Mouse (Mus musculus): Measurements from ENCODE around the gene Ncan. TPM values are rescaled to one million over a fixed set of nuclear protein-coding genes. Genes with fewer than 3 reads are reported as not detected.
A peak's percentile ranks its signal among the peaks of the same experiment; 100 is the strongest.

Gene Ncan
- under 1 TPM in 1 of 2 experiments, not detected in 1; 0.05 TPM for total RNA-seq (2021)
- long read RNA-seq, experiment 1 = 0 reads
- long read RNA-seq, experiment 2 = 0 reads

- no peak for DNase-seq
These were observed at the start of gene Ncan for GRCm38 (mm10) chr8:70120667-70121066. Ncan (minus strand) TSS chr8:70120873.

GRCm38 (mm10) chr8:70170116-70170515 lies 49.4 kb upstream of the Ncan start:
- no peak for DNase-seq

DNA sequence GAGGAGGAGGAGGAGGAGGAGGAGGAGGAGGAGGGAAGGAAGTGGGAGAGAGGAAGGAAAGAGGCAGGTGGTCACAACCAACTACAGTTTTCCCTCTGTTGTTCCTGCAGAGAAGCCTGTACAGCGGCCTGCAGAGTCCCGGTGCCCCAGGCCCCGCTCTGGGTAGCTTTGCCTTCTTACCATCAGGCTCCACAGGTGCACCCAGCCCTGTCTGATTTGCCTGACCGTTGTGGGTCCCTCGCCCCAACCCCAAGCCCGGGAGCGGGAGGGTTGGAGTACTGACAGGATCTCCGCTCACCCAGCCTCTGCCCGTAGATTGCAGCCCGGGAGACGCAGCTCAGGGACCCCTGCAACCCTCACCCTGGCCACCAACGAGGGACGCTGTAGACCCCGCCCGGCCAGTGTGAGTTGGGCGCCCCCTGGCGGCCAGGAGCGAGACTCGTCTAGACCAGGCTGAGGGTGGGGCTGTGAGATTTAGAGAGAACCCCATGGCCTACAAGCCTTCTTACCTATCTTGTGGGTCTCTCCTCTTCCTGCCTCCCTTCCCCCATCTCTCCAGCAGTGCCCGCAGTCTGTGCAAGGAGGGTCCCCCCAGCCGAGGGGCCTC lies 45.9 kb upstream of the Ncan start:
- peak; percentile 46 for DNase-seq

DNA sequence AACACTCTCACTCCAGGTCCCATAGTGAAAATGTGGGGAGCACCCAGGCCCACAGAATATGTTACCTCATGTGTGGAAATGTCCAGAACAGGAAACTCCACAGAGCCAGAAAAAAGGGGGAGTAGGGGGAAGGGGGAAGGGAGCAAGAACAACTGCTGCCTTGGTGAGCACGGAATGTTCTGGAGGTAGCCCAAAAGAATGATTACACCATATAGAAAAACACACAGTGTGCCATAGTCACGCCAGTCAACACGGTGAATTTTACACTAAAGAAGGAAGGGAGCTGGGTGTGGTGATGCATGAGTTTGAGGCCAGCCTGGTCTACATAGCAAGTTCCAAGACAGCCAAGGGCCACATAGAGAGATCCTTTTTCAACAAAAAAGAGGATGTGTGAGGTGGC lies 42.6 kb upstream of the Ncan start:
- DNase-seq = no peak

GRCm38 (mm10) chr8:70160015-70160414 lies 39.3 kb upstream of the Ncan start:
- no peak for DNase-seq

GRCm38 (mm10) chr8:70159211-70159610 lies 38.5 kb upstream of the Ncan start:
- DNase-seq = no peak

- DNase-seq = peak; percentile 64
These were observed 37.6 kb upstream of the Ncan start for GRCm38 (mm10) chr8:70158069-70158853.

DNA sequence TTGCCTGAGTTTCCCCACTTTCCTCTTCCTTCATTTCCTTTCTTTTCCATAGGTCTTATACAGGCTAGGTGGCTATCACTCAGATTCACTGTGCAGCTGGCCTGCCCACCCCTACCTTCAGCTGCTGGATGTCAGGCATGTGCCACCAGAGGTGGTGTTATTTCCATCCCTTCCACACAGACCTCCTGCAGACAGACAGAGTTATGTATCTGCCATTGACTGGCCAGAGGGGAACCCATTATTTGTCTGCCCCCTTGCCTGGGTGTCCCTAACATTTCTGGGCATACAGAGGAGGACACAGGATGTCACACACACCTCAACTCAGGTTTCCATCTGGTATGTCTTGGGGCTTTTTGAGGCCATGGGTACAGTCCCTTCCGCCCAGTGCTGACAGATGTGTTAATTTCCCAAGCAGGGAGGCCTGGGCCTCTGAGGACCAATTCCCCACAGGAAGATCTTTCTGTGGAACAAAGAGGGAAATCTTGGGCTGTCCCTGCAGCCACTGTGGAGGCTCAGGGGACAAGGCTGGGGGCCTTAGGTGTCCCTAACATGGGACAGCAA lies 36.6 kb upstream of the Ncan start:
- DNase-seq = no peak

DNA sequence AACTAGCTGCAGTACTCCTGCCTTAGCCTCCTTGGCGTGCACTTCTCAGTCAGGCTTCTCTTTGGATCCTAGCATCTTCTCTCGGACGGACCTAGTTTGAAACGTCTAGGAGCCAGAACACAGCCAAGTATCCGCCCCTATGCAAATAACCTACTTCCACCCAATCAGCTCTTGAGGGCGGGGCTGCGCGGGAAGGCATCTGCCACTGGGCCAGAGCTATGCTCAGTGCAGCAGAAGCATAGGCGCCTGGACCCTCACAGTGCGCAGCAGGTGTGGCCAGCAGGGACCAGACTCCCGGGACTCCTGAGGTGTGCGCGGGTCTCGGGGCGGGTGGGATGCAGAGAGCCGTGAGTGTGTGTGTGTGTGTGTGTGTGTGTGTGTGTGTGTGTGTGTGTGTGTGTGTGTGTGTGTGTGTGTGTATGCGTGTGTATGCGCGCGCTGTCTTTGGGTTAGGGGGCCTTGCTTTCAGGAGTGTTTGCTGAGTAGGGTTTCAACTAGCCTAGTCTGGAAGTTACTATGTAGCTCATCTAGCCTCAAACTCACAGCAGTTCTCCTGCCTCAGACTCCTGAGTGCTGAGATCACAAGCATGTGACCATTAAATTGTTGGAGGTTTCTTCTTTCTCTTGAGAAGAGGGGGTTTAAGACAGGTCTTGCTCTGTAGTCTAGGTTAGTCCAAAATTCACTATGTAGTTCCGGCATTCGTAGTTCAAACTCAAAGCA lies 32.0 kb upstream of the Ncan start:
- peak; percentile 56 for DNase-seq

DNA sequence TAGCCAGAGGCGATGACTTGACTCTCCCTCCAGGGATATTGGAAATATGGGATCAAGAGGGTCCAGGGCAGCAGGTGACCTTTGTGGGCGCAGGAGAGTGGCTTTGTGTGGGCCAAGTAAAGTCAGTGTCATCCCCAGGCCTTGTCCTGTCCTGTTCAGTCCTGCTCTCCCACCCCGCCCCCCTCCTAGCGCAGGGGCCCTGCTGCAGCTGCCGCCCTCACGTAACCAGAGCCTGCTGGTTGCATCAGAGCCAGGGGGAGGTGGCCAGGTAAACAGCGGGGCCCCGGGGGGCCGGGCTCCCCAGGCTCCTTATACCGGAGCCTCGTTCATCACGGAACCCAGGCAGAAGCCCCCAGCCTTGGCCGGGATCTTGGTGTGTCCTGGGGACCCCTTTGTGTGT lies 29.5 kb upstream of the Ncan start:
- no peak for DNase-seq

DNA sequence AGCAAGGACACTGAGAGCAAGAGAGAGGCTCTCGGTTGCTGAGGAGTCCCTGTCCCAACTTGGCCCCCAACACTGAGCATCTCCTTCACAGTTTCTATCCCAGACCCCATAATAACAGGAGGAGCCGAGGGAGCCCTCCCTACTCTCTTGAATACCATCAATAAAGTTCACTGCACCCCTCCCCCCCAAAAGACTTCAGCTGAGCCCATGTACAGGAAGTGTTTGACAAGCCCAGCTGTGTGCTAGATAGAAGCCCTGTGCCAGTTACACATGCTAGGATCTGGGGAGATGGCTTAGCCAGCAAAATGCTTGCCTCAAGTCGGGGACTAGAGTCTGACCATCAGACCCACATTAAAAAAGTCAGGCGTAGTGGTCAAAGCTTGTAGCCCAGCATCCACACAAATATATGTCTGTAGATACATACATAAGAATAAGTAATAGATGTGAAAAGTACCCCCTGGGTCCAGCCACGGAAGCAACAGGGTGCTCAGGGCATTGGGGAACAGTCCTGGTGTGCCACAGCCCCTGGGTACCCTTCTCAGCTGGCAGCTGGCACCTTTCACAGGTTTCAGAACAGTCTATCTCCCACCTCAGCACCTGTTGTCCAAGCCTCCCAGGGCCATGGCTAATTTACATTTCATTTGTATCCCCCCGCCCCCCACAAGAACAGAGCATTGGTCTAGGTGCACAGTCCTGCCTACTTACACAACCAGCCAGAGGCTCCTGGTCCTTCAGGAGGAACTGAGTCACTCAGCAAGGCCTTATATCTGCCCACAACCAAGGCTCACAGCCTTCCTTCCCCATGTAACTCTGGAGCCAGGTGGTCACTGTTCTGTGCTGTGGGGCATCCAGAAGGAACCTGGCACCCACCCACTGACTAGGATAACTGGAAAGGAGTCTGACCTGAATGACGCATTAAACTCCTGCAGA lies 27.3 kb upstream of the Ncan start:
- DNase-seq = no peak

DNA sequence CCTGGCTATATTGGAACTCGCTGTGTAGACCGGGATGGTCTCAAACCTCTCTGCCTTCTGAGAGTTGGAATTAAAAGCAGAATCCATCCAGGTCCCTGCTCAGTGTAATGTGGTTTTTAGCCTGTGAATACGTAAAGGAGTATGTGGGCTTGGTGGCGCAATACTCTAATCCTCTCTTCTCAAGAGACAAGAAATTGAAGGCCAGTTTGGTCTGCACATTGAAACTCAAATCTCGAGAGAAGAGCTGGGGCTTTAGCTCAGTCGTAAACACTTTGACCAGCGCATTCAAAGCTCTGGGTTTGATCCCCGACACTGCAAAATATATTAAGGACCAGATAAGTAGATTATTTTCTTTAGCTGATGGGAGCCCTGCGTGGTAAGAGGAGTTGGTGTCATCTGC lies 19.3 kb upstream of the Ncan start:
- no peak for DNase-seq

DNA sequence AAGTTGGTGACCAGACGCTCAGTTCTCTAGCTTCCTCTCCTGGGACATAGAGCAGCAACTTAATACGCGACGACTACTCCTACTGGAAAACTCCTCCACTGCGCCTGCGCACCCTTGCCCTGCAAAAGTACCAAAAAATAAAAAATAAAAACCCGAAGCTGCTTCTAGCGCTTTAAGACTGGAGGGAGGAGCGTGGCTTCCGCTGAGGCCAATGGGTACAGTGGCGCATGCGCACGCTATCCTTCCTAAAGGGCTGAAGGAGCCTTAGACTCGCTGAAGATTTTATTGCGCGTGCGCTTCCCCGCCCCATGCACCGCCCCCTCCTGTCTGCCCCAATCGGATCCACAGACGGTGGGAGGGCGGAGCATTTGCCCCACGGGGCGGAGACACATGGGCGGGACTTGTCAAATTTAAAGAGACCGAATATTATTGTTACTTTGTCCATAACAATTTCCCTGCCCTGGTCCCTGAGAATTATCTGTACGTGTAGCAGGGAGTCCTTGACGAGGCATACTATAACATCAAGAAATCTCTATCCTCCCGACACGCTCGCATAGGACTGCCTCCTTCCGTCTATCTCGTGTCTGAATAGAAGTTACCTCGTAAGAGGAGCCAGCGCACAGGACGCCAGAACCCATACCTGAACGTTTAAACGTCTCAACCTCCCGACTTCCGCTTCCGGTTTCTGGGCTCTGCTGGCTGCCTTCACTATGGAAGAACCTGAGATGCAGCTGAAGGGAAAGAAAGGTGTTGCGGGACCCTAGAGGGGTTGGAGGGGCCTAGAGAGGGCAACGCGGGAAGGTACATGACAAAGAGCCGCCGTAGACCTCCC lies 18.6 kb upstream of the Ncan start, which contains the start of the genes Rfxank, Borcs8 and Mef2b:
Gene Rfxank, minus strand, starts transcription at position 129 of the 832 bp plus-strand sequence.
Gene Borcs8, plus strand, starts transcription at position 474 of the 832 bp plus-strand sequence.
Gene Mef2b, plus strand, starts transcription at position 686 of the 832 bp plus-strand sequence.
- peak; percentile 99 for DNase-seq

DNA sequence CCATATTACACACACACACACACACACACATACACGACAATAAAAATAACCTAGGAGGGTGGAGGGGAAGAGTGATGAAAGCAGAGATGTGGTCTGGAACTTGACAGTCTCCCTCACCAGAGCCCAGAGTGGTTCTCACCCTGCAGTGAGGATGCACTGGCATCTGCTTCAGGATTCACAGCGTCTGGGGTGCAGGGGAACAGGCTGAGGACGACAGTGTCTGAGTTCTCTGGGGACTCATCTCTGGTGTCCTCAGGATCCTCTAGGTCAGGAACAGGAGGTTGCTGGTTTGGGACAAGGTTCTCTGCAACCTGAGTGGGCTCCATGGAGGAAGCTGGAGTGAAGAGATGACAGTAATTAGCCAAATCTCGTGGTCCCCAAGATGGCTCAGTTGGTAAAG lies 17.2 kb upstream of the Ncan start:
- DNase-seq = no peak

DNA sequence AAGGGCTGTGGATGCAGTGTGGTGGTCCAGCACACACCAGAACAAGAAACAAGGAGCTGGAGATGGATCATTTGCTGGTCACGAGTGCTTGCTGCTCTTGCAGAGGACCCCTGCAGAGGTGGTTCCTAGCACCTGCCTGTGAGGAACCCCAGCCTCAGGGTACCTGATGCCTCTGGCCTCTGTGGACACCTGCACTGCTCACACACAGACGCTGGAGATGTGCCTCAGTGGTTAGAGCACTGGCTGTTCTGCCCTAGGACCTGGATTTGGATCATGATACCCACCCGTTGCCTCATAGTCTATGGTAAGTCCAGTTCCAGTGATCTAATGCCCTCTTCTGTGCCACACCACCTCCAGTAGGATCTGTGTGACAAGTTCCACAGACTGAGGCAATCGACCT lies 15.9 kb upstream of the Ncan start:
- no peak for DNase-seq

- no peak for DNase-seq
These were observed 14.3 kb upstream of the Ncan start for GRCm38 (mm10) chr8:70134931-70135330.

DNA sequence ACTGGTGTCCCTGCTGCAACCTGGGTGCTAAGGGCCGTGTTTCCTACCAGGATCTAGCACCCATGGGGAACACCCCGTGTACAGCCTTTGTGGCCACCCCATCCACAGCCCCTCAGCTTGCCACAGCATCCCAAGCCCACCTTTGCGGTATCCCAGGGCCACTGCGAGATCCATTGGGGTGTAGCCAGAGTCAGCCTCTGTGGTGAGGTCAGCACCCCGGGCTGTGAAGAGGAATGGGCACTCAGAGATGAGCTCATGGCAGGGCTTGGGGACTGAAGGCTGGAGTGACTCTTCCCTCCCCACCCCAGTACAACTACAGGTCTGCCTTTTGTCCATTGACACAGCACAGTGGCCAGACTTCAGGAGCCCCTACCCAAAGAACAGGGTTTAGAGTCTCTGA lies 13.4 kb upstream of the Ncan start:
- no peak for DNase-seq

DNA sequence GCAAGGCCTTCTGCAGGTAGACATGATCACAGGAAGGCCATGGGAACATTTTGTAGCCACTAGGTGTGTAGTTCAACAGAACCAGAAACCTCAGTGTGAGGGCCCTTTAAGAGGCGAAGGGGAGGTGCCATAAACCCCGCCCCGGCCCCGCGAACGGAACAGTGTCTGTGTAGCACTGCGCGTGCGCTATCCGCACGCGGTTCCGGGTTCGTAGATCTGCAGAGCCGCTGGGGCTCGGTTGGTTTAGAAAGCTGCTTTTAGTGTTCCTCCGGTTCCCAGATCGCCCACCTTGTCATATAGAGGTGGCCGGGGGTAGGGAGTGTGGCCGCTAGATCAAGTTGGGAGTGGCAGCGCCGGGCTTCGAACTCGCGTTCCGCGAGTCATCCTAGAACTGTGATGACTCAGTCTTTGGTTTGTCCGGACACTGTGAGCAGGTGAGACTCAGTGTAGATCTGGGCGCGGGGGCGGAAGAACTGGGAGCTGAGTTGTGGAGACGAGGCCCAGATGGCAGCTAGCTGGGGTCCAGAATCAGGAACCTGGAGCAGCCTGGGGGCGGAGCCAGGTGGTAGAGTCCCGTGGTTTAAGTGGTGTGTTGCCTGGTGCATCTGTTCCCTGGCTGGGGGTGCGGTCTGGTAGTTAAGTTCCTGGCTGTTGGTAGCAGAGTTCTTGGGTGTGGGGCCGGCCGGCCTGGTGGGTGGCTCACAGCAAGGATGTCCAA lies 10.7 kb upstream of the Ncan start, which contains the start of gene Nr2c2ap:
Gene Nr2c2ap, plus strand, starts transcription at position 168 of the 718 bp plus-strand sequence.
- DNase-seq = peak; percentile 76

DNA sequence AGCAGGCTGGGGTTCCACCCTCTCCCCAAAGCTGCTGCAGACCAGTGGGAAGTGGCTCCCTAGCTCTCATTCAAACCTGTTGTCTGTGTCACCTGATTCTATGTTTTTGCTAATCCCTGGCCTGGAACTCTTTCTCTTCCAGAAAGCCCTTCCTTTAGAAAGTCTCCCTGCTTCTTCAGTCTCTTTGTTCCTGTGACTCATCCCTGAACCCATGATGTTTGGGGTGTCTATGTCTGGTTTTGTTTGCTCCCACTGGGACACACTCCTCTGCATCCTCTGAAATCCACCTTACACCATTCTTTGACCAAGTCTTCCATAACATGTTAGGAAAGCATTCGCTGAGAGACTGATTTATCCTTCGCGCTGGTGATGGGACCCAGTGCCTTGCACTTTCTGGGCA lies 9.4 kb upstream of the Ncan start:
- no peak for DNase-seq

Measured in gastrocnemius, postnatal 25 days (tissue).